22 mouse cellular contexts compared by ENCODE assay signal in the genomic region with DNA sequence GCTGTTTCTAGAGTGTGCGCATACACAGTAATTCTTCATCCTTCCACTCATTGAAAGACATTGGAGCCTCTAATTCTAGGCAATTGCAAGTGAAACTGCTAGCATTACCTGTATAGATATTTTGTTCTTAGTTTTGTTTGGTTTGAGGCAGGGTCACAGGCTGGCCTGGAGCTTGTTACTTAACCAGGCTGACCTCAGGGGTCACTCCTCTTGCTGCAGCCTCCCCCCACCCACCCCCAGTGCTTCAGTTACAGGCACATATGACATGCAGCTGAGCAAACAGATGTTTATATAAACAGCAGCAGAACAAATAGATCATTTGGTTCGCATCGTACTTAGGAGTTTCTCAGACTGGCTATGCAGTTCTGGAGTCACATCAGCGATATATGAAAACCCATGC.
"Had no signal": no experiment of that assay in that cellular context is flagged by ENCODE, and none has a peak within 500 bp of the region (broad histone marks: within the 10 kb centered on the region; RNA-seq: fewer than 3 reads in every experiment).

No protein-coding gene starts in this region.

- H3K9me3 ChIP-seq: limb, embryonic 15.5 days; lung, embryonic 15.5 days; megakaryocyte, embryonic 14.5 days; midbrain, embryonic 10.5 days; midbrain, embryonic 13.5 days; neural tube, embryonic 13.5 days; stomach, embryonic 15.5 days had no signal

- ATAC-seq: intestine, postnatal 0 days; midbrain, embryonic 13.5 days; midbrain, embryonic 16.5 days had no signal

- H3K27ac ChIP-seq: kidney, postnatal 0 days; lung, embryonic 15.5 days; midbrain, embryonic 10.5 days; midbrain, embryonic 13.5 days; neural tube, embryonic 13.5 days; stomach, embryonic 15.5 days had no signal

- H3K4me2 ChIP-seq: limb, embryonic 15.5 days; lung, embryonic 15.5 days; midbrain, embryonic 13.5 days; neural tube, embryonic 13.5 days; stomach, embryonic 15.5 days had no signal

- H3K27me3 ChIP-seq: limb, embryonic 15.5 days; lung, embryonic 15.5 days; megakaryocyte, embryonic 14.5 days; midbrain, embryonic 13.5 days; neural tube, embryonic 13.5 days; stomach, embryonic 15.5 days had no signal

- H3K36me3 ChIP-seq: midbrain, embryonic 13.5 days had no signal

- H3K9ac ChIP-seq: limb, embryonic 15.5 days; lung, embryonic 15.5 days; midbrain, embryonic 13.5 days; neural tube, embryonic 13.5 days; stomach, embryonic 15.5 days had no signal

- DNase-seq: kidney, adult 2 months; kidney, postnatal 25 days; layer of hippocampus, adult 9-11 months; lung, adult 18-20 months; lung, postnatal 10 days; lung, postnatal 36 days; retina, postnatal 1 day; right cerebral cortex, postnatal 25 days; spleen, adult 18-20 months; thymus, postnatal 25 days had no signal

- H3K4me1 ChIP-seq: lung, embryonic 15.5 days; midbrain, embryonic 13.5 days; stomach, embryonic 15.5 days had no signal

- H3K4me3 ChIP-seq: layer of hippocampus, adult 2 months; limb, embryonic 15.5 days; lung, embryonic 15.5 days; megakaryocyte, embryonic 14.5 days; midbrain, embryonic 10.5 days; midbrain, embryonic 13.5 days; myocyte; neural tube, embryonic 13.5 days; stomach, embryonic 15.5 days had no signal
